Mouse (Mus musculus): ENCODE measurements at regions not wholly inside any gene's neighbourhood (a gene's known extent, or its start where the extent isn't known, plus 50 kb on each side); places are given as distances from the start of the nearest gene placed in this dataset.

DNA sequence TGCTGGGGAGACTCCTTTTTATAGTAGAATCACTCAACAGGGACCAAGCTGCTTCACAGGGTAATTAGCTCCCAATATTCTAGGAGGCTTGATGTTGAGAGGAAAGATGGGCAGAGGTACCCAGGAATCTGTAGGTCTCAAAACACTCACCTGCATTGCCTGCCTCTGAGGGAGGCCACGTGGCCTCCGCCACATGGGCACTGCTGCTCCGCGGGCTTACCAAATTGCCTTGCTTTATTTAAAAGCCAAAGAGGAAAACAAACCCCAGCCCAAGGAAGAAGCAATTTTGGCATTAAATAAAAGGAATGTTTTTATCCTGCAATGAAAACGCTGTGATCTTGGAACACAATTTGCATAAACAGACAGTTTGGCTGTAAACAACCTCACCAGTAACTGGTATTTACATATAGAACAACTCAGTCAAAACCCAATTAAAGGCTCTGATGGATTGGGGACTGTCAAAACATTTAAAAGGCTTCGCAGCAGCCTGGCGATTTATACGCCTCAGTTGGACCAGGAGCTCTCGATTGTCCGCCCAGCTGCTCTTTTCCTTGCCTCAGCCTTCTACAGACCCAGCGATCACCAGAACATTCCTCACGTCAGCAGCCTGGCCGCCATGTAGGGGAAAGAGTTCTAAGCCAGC lies 259.3 kb upstream of the Kdm8 start:
- Histone ChIP-seq H3K4me1 (ENCODE audit: control insufficient read depth, insufficient read depth, insufficient read length, low read length) (no peaks in the 10 kb centered on the region), H3K27ac (ENCODE audit: insufficient read depth, low read depth, low read length) (no peak overlapping the region), H3K36me3 (ENCODE audit: control insufficient read depth, insufficient read depth, low read length) (no peaks in the 10 kb centered on the region), H3K27me3 (ENCODE audit: control insufficient read depth, insufficient read depth, low read length) (no peaks in the 10 kb centered on the region), H3K4me3 (ENCODE audit: low read depth, low read length) (no peak overlapping the region)
- 78% methylated on average over 13 of the region's 13 CpGs for WGBS
- no peak for TF ChIP-seq CTCF (IDR thresholded peaks at IDR 0.05; ENCODE audit: extremely low read depth, insufficient read length, insufficient replicate concordance, low read depth, low read length)
- no peak for TF ChIP-seq POLR2A (IDR thresholded peaks at IDR 0.05; ENCODE audit: low read depth, low read length)

DNA sequence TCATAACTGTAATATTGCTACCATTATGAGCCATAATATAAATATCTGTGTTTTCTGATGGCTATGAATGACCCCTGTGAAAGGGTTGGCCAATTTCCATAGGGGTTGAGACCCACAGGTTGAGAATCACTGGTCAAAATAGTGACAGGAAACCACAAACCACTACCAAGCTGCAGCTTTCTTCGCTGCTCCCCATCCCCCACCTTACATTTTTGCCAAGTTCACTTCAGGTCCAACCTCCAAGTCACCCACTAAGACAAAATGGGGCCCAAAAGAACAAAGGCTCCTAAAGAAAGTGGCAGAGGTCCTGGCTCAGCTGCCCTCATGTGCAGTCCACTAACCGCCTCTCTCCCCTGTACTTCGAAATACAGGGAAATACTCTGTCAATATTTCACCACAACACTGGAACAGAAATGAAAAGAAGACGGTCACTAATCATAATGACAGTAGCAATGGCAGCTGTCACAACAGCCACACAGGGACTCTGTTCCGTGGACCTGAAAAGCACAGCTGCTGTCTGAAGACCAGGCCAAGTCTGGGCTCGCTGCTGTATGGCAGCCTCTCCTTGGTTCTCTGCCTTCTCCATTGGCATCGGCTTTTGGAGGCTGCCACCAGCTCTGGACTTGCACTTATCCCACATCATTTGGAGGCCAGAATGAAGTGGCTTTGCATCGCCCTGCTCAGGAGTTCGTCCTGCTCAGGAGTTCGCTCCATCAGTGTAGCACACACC lies 257.3 kb upstream of the Kdm8 start:
- WGBS, result 79% methylated on average over 10 of the region's 10 CpGs
- Histone ChIP-seq H3K36me3 (ENCODE audit: control insufficient read depth, insufficient read depth, low read length) (no peaks in the 10 kb centered on the region), H3K4me3 (ENCODE audit: low read depth, low read length) (no peak overlapping the region), H3K4me1 (ENCODE audit: control insufficient read depth, insufficient read depth, insufficient read length, low read length) (no peaks in the 10 kb centered on the region), H3K27ac (ENCODE audit: insufficient read depth, low read depth, low read length) (no peak overlapping the region), H3K27me3 (ENCODE audit: control insufficient read depth, insufficient read depth, low read length) (no peaks in the 10 kb centered on the region)
- TF ChIP-seq POLR2A (IDR thresholded peaks at IDR 0.05; ENCODE audit: low read depth, low read length) (no peak), CTCF (IDR thresholded peaks at IDR 0.05; ENCODE audit: extremely low read depth, insufficient read length, insufficient replicate concordance, low read depth, low read length) (no peak)

DNA sequence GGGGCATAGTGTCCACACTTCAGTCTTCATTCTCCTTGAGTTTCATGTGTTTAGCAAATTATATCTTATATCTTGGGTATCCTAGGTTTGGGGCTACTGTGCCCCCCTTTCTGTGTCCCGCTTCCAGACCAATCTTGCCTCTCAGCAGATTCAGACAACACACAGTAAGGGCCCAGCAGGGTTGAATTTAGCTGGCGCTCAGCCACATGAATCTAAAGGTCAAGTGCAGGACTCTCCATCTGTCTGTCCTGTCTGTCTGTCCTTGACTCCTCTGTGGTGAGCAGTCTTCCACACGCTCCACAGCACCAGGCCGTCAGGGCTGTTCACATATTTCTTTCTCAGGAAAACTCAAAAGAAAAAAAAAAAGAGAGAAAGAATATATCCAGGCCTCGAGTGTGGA lies 255.5 kb upstream of the Kdm8 start:
- 75% methylated on average over 5 of the region's 5 CpGs for WGBS
- no peak overlapping the region for H3K4me3 ChIP-seq (ENCODE audit: low read depth, low read length)
- H3K27ac ChIP-seq (ENCODE audit: insufficient read depth, low read depth, low read length), result no peak overlapping the region
- no peaks in the 10 kb centered on the region for H3K27me3 ChIP-seq (ENCODE audit: control insufficient read depth, insufficient read depth, low read length)
- H3K4me1 ChIP-seq (ENCODE audit: control insufficient read depth, insufficient read depth, insufficient read length, low read length), result no peaks in the 10 kb centered on the region
- no peaks in the 10 kb centered on the region for H3K36me3 ChIP-seq (ENCODE audit: control insufficient read depth, insufficient read depth, low read length)
- no peak for TF ChIP-seq POLR2A (IDR thresholded peaks at IDR 0.05; ENCODE audit: low read depth, low read length)
- TF ChIP-seq CTCF (IDR thresholded peaks at IDR 0.05; ENCODE audit: extremely low read depth, insufficient read length, insufficient replicate concordance, low read depth, low read length), result no peak

DNA sequence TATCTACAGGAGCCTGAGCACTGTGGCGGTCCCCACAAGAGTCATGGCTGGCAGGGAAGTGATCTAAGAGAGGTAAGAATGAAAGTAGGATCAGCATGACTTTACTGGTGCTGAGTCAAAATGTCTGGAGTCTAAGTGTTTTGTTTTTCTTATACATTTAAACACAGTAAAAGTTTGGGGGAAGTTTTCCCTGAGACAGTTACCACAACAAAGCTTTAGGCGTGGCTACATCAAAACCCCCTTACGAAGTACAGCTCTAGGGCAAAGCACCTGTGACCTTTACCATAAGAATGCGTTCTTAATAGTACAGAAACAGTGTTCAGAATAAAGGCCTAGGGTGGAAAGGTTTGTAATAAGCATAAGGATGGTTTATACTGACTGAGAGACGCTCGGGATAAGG lies 254.4 kb upstream of the Kdm8 start:
- Histone ChIP-seq H3K4me3 (ENCODE audit: low read depth, low read length) (no peak overlapping the region), H3K27ac (ENCODE audit: insufficient read depth, low read depth, low read length) (no peak overlapping the region), H3K36me3 (ENCODE audit: control insufficient read depth, insufficient read depth, low read length) (no peaks in the 10 kb centered on the region), H3K4me1 (ENCODE audit: control insufficient read depth, insufficient read depth, insufficient read length, low read length) (no peaks in the 10 kb centered on the region), H3K27me3 (ENCODE audit: control insufficient read depth, insufficient read depth, low read length) (no peaks in the 10 kb centered on the region)
- 75% methylated on average over 6 of the region's 6 CpGs for WGBS
- TF ChIP-seq CTCF (IDR thresholded peaks at IDR 0.05; ENCODE audit: extremely low read depth, insufficient read length, insufficient replicate concordance, low read depth, low read length), result no peak
- no peak for TF ChIP-seq POLR2A (IDR thresholded peaks at IDR 0.05; ENCODE audit: low read depth, low read length)

DNA sequence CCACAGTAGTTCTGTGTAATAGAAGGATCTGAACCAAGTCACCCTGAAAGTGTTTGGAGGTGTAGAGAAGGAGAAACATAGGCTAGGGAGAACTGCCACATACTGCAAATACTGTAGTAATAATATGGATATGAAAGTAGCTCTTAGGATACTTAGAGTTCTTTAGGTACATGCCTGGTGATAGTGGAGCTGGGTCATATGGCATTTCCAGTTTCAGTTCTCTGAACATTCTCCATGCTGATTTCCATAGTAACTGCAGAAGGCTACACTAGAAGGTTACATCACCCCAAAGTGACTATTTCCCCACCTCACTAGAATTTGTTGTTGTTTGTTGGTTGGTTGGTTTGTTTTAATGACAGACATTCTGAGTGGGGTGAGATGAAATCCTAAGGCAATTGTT lies 253.2 kb upstream of the Kdm8 start:
- TF ChIP-seq CTCF (IDR thresholded peaks at IDR 0.05; ENCODE audit: extremely low read depth, insufficient read length, insufficient replicate concordance, low read depth, low read length) (no peak), POLR2A (IDR thresholded peaks at IDR 0.05; ENCODE audit: low read depth, low read length) (no peak)
- Histone ChIP-seq H3K4me1 (ENCODE audit: control insufficient read depth, insufficient read depth, insufficient read length, low read length) (no peaks in the 10 kb centered on the region), H3K4me3 (ENCODE audit: low read depth, low read length) (no peak overlapping the region), H3K27ac (ENCODE audit: insufficient read depth, low read depth, low read length) (no peak overlapping the region), H3K27me3 (ENCODE audit: control insufficient read depth, insufficient read depth, low read length) (no peaks in the 10 kb centered on the region), H3K36me3 (ENCODE audit: control insufficient read depth, insufficient read depth, low read length) (no peaks in the 10 kb centered on the region)

DNA sequence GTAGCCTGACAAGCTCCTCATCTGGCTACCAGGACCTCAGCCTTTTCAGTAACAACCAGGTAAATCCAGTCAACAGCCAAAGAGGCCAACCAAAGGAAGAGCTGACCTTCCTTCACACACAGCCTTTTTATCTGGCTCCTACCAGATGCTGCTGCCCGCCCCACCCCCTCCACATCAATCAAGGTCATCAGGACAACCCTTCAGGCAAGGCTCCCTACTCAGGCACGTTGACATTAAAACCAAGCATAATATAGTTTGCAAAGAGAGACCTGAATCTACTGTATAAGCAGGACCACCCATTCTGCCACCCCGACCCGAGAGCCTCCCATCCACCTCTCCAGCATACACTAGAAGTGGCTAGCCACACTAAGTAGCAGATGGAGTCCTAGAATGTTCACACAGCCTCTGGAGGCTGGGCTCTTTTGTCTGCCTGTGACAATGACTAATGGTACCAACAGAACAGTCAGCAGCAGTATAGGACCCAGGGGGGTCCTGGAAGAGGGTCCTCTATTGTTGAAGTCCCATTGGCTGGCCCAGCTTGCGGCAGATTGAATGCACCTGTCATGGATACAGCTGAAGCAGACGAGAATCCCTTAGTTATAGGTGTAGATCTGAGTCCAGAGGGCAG lies 233.0 kb upstream of the Kdm8 start:
- no peak overlapping the region for H3K27ac ChIP-seq (ENCODE audit: insufficient read depth, low read depth, low read length)
- no peak overlapping the region for H3K4me3 ChIP-seq (ENCODE audit: low read depth, low read length)
- 68% methylated on average over 6 of the region's 6 CpGs for WGBS
- TF ChIP-seq POLR2A (IDR thresholded peaks at IDR 0.05; ENCODE audit: low read depth, low read length), result no peak
- no peak for TF ChIP-seq CTCF (IDR thresholded peaks at IDR 0.05; ENCODE audit: extremely low read depth, insufficient read length, insufficient replicate concordance, low read depth, low read length)
- no peaks in the 10 kb centered on the region for H3K4me1 ChIP-seq (ENCODE audit: control insufficient read depth, insufficient read depth, insufficient read length, low read length)
- no peaks in the 10 kb centered on the region for H3K36me3 ChIP-seq (ENCODE audit: control insufficient read depth, insufficient read depth, low read length)
- no peaks in the 10 kb centered on the region for H3K27me3 ChIP-seq (ENCODE audit: control insufficient read depth, insufficient read depth, low read length)

DNA sequence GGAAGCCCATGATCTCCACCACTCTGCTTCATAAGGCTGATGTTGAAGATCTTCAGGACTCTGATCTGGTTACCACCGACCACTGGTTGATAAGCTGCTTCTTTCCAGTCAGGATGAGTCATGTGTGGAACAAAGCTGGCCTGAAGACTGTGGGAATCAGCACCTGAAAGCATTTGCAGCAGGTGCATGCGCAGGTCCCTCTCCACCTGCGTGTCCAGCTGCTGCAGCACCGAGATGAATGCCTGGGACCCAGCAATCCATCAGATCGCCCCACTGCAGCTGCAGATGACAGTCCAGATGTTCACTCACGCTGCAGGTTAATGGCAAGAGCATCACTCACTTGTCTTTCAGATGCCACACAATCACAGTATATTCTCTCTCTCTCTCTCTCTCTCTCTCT lies 230.4 kb upstream of the Kdm8 start:
- H3K4me3 ChIP-seq (ENCODE audit: low read depth, low read length), result no peak overlapping the region
- H3K27me3 ChIP-seq (ENCODE audit: control insufficient read depth, insufficient read depth, low read length), result no peaks in the 10 kb centered on the region
- H3K27ac ChIP-seq (ENCODE audit: insufficient read depth, low read depth, low read length), result no peak overlapping the region
- TF ChIP-seq CTCF (IDR thresholded peaks at IDR 0.05; ENCODE audit: extremely low read depth, insufficient read length, insufficient replicate concordance, low read depth, low read length), result no peak
- no peaks in the 10 kb centered on the region for H3K4me1 ChIP-seq (ENCODE audit: control insufficient read depth, insufficient read depth, insufficient read length, low read length)
- 69% methylated on average over 6 of the region's 6 CpGs for WGBS
- H3K36me3 ChIP-seq (ENCODE audit: control insufficient read depth, insufficient read depth, low read length), result no peaks in the 10 kb centered on the region
